Mouse (Mus musculus) midbrain, embryonic 13.5 days (tissue): Measurements from ENCODE around the gene Tango6. TPM values are rescaled to one million over a fixed set of nuclear protein-coding genes. Genes with fewer than 3 reads are reported as not detected.
"Not testable (repeated sequence)": the region's sequence is repeated elsewhere in the genome, so short reads cannot be mapped to it uniquely, and the experiment has no call there.

Experiments used
- ATAC-seq: fragments of 200-750 bp; cut with Nextera tagmentation; 2 replicates; pipeline ENCODE4 v1.8.0; 2017; ENCODE audit warnings: mild to moderate bottlenecking, moderate TSS enrichment, moderate library complexity
- H3K27ac ChIP-seq: fragments of 300-500 bp; sonication (generic); 2 replicates; pipeline ENCODE4 v1.5.1; 2015; ENCODE audit warnings: inconsistent platforms, mild to moderate bottlenecking, moderate library complexity
- H3K27me3 ChIP-seq: fragments of 300-500 bp; sonication (generic); 2 replicates; pipeline ENCODE4 v1.6.1; 2015; ENCODE audit warnings: mild to moderate bottlenecking, inconsistent platforms
- H3K36me3 ChIP-seq: fragments of 300-500 bp; sonication (generic); 2 replicates; pipeline ENCODE4 v1.6.1; 2015; ENCODE audit warnings: mild to moderate bottlenecking, inconsistent platforms
- H3K4me1 ChIP-seq: fragments of 300-500 bp; sonication (generic); replicated peaks from 2 replicates; pipeline ENCODE4 v1.6.1; 2015; ENCODE audit warnings: inconsistent platforms
- H3K4me2 ChIP-seq: fragments of 300-500 bp; sonication (generic); replicated peaks from 2 replicates; pipeline ENCODE4 v1.6.1; 2015; ENCODE audit warnings: moderate library complexity, mild to moderate bottlenecking, inconsistent platforms
- H3K4me3 ChIP-seq: fragments of 300-500 bp; sonication (generic); replicated peaks from 2 replicates; pipeline ENCODE4 v1.5.1; 2015; ENCODE audit warnings: mild to moderate bottlenecking, inconsistent platforms
- H3K9ac ChIP-seq: fragments of 300-500 bp; sonication (generic); replicated peaks from 2 replicates; pipeline ENCODE4 v1.6.1; 2015; ENCODE audit warnings: mild to moderate bottlenecking, inconsistent platforms
- H3K9me3 ChIP-seq: fragments of 300-500 bp; sonication (generic); 2 replicates; pipeline ENCODE4 v1.6.1; 2016; ENCODE audit warnings: mild to moderate bottlenecking, inconsistent platforms
- WGBS: fragments of 180-500 bp; shearing (Covaris S2); methylation state at CpG from one replicate; pipeline ENCODE4 v1.1.7; 2015; 5-methylcytosine and 5-hydroxymethylcytosine counted together
- polyA plus RNA-seq: library from polyadenylated mRNA; unstranded; fragments of >200 nt; fragmentation: Nextera tagmentation; extraction: Ambion mirVana; gene quantifications from 2 replicates; pipeline ENCODE4 v1.2.1, GENCODE M21; 2015

The Tango6 gene
- polyA plus RNA-seq, 1 experiment from 2014 or later, result 7.5 TPM

GRCm38 (mm10) chr8:106870537-106871327 is 187.9 kb downstream of the Tango6 start:
- Histone ChIP-seq H3K27ac (peak overlapping the region; percentile 65), H3K4me3 (peak overlapping the region; percentile 54), H3K9ac (peak overlapping the region; percentile 78), H3K9me3 (no peaks in the 10 kb centered on the region), H3K4me2 (peak overlapping the region; percentile 94), H3K36me3 (peaks cover 9% of the 10 kb centered on the region), H3K27me3 (peaks cover 55% of the 10 kb centered on the region), H3K4me1 (peaks cover 36% of the 10 kb centered on the region)
- ATAC-seq, result peak; percentile 84
- WGBS, result under 1% methylated on average over 56 of the region's 63 CpGs

GRCm38 (mm10) chr8:106871328-106871926 is 188.6 kb downstream of the Tango6 start:
- Histone ChIP-seq H3K9ac (peak overlapping the region; percentile 78), H3K36me3 (peaks cover 12% of the 10 kb centered on the region), H3K4me2 (peak overlapping the region; percentile 94), H3K27ac (peak overlapping the region; percentile 65), H3K27me3 (peaks cover 55% of the 10 kb centered on the region), H3K4me1 (peaks cover 36% of the 10 kb centered on the region), H3K9me3 (no peaks in the 10 kb centered on the region), H3K4me3 (peak overlapping the region; percentile 54)
- peak; percentile 41 for ATAC-seq
- under 1% methylated on average over 15 of the region's 15 CpGs for WGBS

- peak overlapping the region; percentile 94 for H3K4me2 ChIP-seq
Observed at GRCm38 (mm10) chr8:106871931-106872371, 189.1 kb downstream of the Tango6 start.

GRCm38 (mm10) chr8:106872454-106873034 is 189.7 kb downstream of the Tango6 start:
- peaks cover 55% of the 10 kb centered on the region for H3K27me3 ChIP-seq

More at GRCm38 (mm10) chr8:106871931-106872371, 189.1 kb downstream of the Tango6 start:
- Histone ChIP-seq H3K9ac (peak overlapping the region; percentile 78), H3K36me3 (peaks cover 17% of the 10 kb centered on the region), H3K9me3 (no peaks in the 10 kb centered on the region), H3K4me3 (peak overlapping the region; percentile 54), H3K27me3 (peaks cover 55% of the 10 kb centered on the region), H3K27ac (peak overlapping the region; percentile 65), H3K4me1 (peaks cover 36% of the 10 kb centered on the region)
- ATAC-seq, result peak; percentile 77
- WGBS, result 1% methylated on average over 22 of the region's 22 CpGs

GRCm38 (mm10) chr8:106880121-106880707 is 197.3 kb downstream of the Tango6 start:
- Histone ChIP-seq H3K36me3 (peaks cover 81% of the 10 kb centered on the region), H3K27ac (no peak overlapping the region), H3K4me1 (no peaks in the 10 kb centered on the region), H3K9me3 (no peaks in the 10 kb centered on the region), H3K9ac (no peak overlapping the region), H3K4me3 (no peak overlapping the region), H3K27me3 (no peaks in the 10 kb centered on the region), H3K4me2 (no peak overlapping the region)
- no peak for ATAC-seq
- 92% methylated on average over 8 of the region's 8 CpGs for WGBS

More at GRCm38 (mm10) chr8:106872454-106873034, 189.7 kb downstream of the Tango6 start:
- H3K36me3 ChIP-seq, result peaks cover 21% of the 10 kb centered on the region
- H3K9ac ChIP-seq, result peak overlapping the region; percentile 78
- no peaks in the 10 kb centered on the region for H3K9me3 ChIP-seq
- WGBS, result 4% methylated on average over 8 of the region's 8 CpGs
- ATAC-seq, result no peak
- H3K27ac ChIP-seq, result 0 out of 2 replicates have a peak overlapping the region, but pooled peaks have one; percentile 6
- peak overlapping the region; percentile 54 for H3K4me3 ChIP-seq
- H3K4me1 ChIP-seq, result peaks cover 36% of the 10 kb centered on the region
- H3K4me2 ChIP-seq, result peak overlapping the region; percentile 94

- H3K4me1 ChIP-seq, H3K27ac ChIP-seq, H3K9me3 ChIP-seq, H3K9ac ChIP-seq, H3K4me3 ChIP-seq, ATAC-seq, H3K27me3 ChIP-seq, H3K4me2 ChIP-seq: not testable (repeated sequence)
- peaks cover 72% of the 10 kb centered on the region for H3K36me3 ChIP-seq
- 94% methylated on average over 11 of the region's 11 CpGs for WGBS
Observed at GRCm38 (mm10) chr8:106884094-106884493, 201.2 kb downstream of the Tango6 start.

GRCm38 (mm10) chr8:106884826-106885400 is 202.0 kb downstream of the Tango6 start:
- not testable (repeated sequence) for H3K9me3 ChIP-seq, H3K4me2 ChIP-seq, H3K9ac ChIP-seq, ATAC-seq, H3K27ac ChIP-seq, H3K27me3 ChIP-seq, H3K4me1 ChIP-seq, H3K4me3 ChIP-seq
- H3K36me3 ChIP-seq, result peaks cover 64% of the 10 kb centered on the region
- 95% methylated on average over 4 of the region's 4 CpGs for WGBS

- peak; percentile 77 for ATAC-seq
- Histone ChIP-seq H3K4me2 (no peak overlapping the region), H3K36me3 (peaks cover 41% of the 10 kb centered on the region), H3K27ac (no peak overlapping the region), H3K4me3 (no peak overlapping the region), H3K9ac (no peak overlapping the region), H3K9me3 (no peaks in the 10 kb centered on the region), H3K4me1 (peaks cover 28% of the 10 kb centered on the region), H3K27me3 (no peaks in the 10 kb centered on the region)
- 54% methylated on average over 5 of the region's 5 CpGs for WGBS
Observed at GRCm38 (mm10) chr8:106887336-106888189, 204.7 kb downstream of the Tango6 start.

GRCm38 (mm10) chr8:106888803-106889202 is 205.9 kb downstream of the Tango6 start:
- Histone ChIP-seq H3K4me1 (peaks cover 28% of the 10 kb centered on the region), H3K9me3 (no peaks in the 10 kb centered on the region), H3K9ac (no peak overlapping the region), H3K4me2 (no peak overlapping the region), H3K4me3 (no peak overlapping the region), H3K27me3 (no peaks in the 10 kb centered on the region), H3K27ac (no peak overlapping the region), H3K36me3 (peaks cover 30% of the 10 kb centered on the region)
- ATAC-seq, result no peak
- WGBS, result 94% methylated on average over 3 of the region's 3 CpGs

GRCm38 (mm10) chr8:106892210-106892805 is 209.4 kb downstream of the Tango6 start:
- peak overlapping the region; percentile 92 for H3K4me3 ChIP-seq
- H3K4me2 ChIP-seq, result peak overlapping the region; percentile 81
- peak overlapping the region; percentile 94 for H3K27ac ChIP-seq
- H3K9me3 ChIP-seq, result no peaks in the 10 kb centered on the region
- peaks cover 17% of the 10 kb centered on the region for H3K36me3 ChIP-seq
- WGBS, result under 1% methylated on average over 15 of the region's 15 CpGs
- H3K9ac ChIP-seq, result peak overlapping the region; percentile 93
- no peak for ATAC-seq
- H3K27me3 ChIP-seq, result no peaks in the 10 kb centered on the region
- H3K4me1 ChIP-seq, result peaks cover 38% of the 10 kb centered on the region
